Mouse (Mus musculus): Measurements from ENCODE around the gene Rnf10. TPM values are rescaled to one million over a fixed set of nuclear protein-coding genes. Genes with fewer than 3 reads are reported as not detected.
A peak's percentile ranks its signal among the peaks of the same experiment; 100 is the strongest.

Gene Rnf10
- polyA plus RNA-seq, 1 experiment, result 124 TPM

DNA sequence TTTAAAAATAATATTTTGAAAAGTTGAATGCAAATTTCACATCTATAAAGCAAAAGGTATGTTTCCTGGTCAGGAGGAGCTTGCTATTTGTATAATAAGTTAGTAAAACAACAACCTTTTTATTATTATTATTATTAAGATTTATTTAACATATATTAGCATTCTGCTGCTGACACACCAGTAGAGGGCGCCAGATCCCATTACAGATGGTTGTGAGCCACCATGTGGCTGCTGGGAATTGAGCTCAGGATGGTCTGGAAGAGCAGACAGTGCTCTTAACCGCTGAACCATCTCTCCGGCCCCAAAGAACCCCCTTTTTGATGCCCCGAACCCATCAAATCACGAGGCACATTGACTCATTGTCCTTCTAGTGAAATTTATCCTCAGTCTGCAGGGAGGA is 65.5 kb downstream of the Rnf10 start:
- Histone ChIP-seq H3K4me1 (ENCODE audit: control insufficient read depth, insufficient read depth, insufficient read length, low read length) (no peaks in the 10 kb centered on the region; the same call in 1 of the 2 replicates), H3K4me3 (ENCODE audit: insufficient read depth, low read depth, low read length) (no peak overlapping the region), H3K27ac (replicated peaks; ENCODE audit: low read depth, low read length) (no peak overlapping the region)

- Histone ChIP-seq H3K4me1 (ENCODE audit: control insufficient read depth, insufficient read depth, insufficient read length, low read length) (no peaks in the 10 kb centered on the region; the same call in 1 of the 2 replicates), H3K27ac (replicated peaks; ENCODE audit: low read depth, low read length) (peak overlapping the region; percentile 41; the same call in 1 of the 2 replicates), H3K4me3 (ENCODE audit: insufficient read depth, low read depth, low read length) (peak overlapping the region; percentile 46)
These were observed 68.0 kb downstream of the Rnf10 start for GRCm38 (mm10) chr5:115204562-115205311.

- peak overlapping the region; percentile 46 for H3K4me3 ChIP-seq (ENCODE audit: insufficient read depth, low read depth, low read length)
- peak overlapping the region; percentile 41; the same call in 1 of the 2 replicates for H3K27ac ChIP-seq (replicated peaks; ENCODE audit: low read depth, low read length)
- H3K4me1 ChIP-seq (ENCODE audit: control insufficient read depth, insufficient read depth, insufficient read length, low read length), result no peaks in the 10 kb centered on the region; the same call in 1 of the 2 replicates
These were observed 68.8 kb downstream of the Rnf10 start for GRCm38 (mm10) chr5:115203735-115204561.

- H3K27ac ChIP-seq (replicated peaks; ENCODE audit: low read depth, low read length), result no peak overlapping the region
- H3K4me3 ChIP-seq (ENCODE audit: insufficient read depth, low read depth, low read length), result peak overlapping the region; percentile 28
- H3K4me1 ChIP-seq (ENCODE audit: control insufficient read depth, insufficient read depth, insufficient read length, low read length), result peaks cover 6% of the 10 kb centered on the region
These were observed 78.0 kb downstream of the Rnf10 start for GRCm38 (mm10) chr5:115194626-115195221.

DNA sequence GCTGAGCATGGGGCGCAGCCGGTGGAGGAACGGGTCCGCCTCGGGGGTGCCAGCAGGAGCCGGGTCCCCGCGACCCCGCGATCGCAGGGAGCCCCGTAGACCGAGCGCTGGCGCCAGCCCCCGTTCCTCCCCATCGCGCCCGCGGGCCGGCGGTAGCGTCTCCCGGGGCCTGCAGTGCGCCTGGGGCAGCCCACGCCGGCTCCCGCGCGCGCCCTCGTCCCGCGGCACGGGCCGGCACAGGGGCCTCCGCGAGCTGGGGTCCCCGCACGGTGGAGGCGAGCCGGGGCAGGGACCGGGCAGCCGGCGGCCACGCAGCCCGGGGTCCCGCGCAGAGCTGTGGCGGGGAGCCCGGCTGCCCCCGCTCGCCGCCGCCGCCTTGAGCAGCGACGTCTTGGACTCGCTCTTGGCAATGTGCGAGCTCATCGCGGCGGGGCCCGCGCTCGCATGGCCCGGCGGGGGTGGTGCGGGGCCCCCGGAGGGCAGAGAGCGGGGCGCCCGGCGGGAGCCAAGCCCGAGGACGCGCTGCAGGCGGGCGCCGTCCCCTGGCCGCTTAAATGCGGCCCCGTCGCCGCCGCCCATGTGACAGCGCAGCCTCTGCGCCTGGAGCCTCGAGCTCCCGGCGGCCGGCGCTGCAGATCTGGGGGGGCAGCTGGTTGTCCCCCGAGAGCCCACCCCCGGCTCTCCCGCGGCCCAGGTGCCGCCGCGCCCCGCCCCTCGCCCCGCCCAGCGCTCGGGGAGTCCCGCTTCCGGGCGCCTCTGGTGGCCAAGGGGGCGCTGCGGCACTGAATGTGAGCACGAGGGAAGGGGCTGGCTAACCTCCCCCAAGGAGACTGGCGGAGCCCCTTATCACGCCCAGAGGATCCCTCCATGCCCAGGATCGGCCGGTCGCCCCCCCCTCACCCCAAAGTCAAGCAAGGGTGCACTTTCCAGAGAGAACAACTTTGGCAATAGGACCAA is 78.8 kb downstream of the Rnf10 start, which contains the start of gene Cabp1:
TSS of gene Cabp1 (minus strand) at position 713 of the 957 bp plus-strand sequence.
- Histone ChIP-seq H3K4me3 (ENCODE audit: insufficient read depth, low read depth, low read length) (peak within 1 kb of the TSS; percentile 40), H3K27ac (replicated peaks; ENCODE audit: low read depth, low read length) (no peak within 1 kb of the TSS), H3K4me1 (ENCODE audit: control insufficient read depth, insufficient read depth, insufficient read length, low read length) (peaks cover 6% of the 10 kb centered on the region)

DNA sequence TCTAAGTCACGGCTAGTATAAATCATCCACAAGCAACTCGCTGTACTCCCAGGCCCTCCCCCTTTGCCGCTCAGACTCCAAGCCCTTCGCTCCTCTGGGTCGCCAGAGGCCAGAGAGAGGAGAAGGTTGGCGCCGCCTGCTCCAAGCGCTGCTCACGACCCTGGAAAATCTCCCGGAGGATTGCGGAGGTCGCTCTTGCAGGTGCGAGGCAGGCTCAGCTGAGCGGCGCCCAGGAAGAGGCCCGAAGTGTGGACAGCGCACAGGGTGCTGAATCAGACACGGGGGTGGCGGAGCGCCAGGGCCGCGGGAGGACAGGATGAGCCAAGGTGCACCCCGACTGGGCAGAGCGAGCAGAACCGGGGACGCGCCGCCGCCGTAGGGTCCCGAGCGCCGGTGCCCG is 79.5 kb downstream of the Rnf10 start:
- Histone ChIP-seq H3K4me3 (ENCODE audit: insufficient read depth, low read depth, low read length) (peak overlapping the region; percentile 40), H3K4me1 (ENCODE audit: control insufficient read depth, insufficient read depth, insufficient read length, low read length) (peaks cover 6% of the 10 kb centered on the region), H3K27ac (replicated peaks; ENCODE audit: low read depth, low read length) (no peak overlapping the region)

GRCm38 (mm10) chr5:115192828-115193195 is 79.9 kb downstream of the Rnf10 start:
- Histone ChIP-seq H3K4me3 (ENCODE audit: insufficient read depth, low read depth, low read length) (peak overlapping the region; percentile 40; the same call in 1 of the 2 replicates), H3K4me1 (ENCODE audit: control insufficient read depth, insufficient read depth, insufficient read length, low read length) (peaks cover 6% of the 10 kb centered on the region), H3K27ac (replicated peaks; ENCODE audit: low read depth, low read length) (no peak overlapping the region)

- Histone ChIP-seq H3K4me3 (ENCODE audit: insufficient read depth, low read depth, low read length) (no peak overlapping the region), H3K4me1 (ENCODE audit: control insufficient read depth, insufficient read depth, insufficient read length, low read length) (peaks cover 6% of the 10 kb centered on the region)
These were observed 80.5 kb downstream of the Rnf10 start for GRCm38 (mm10) chr5:115191880-115192827.

More at GRCm38 (mm10) chr5:115191880-115192827, 80.5 kb downstream of the Rnf10 start:
- H3K27ac ChIP-seq (replicated peaks; ENCODE audit: low read depth, low read length), result no peak overlapping the region

Other genes with a start within 250 kb of the Rnf10 start
- not detected in 2 replicates for gene Gm10401, start 174.6 kb downstream of the Rnf10 start, polyA plus RNA-seq (2012; ENCODE audit: insufficient read depth, insufficient read length, missing spikeins)
- gene Acads, start 153.6 kb downstream of the Rnf10 start, polyA plus RNA-seq (2012; ENCODE audit: insufficient read depth, insufficient read length, missing spikeins), result 345 and 375 TPM in 2 replicates
- gene Unc119b, start 137.9 kb downstream of the Rnf10 start, polyA plus RNA-seq (2012; ENCODE audit: insufficient read depth, insufficient read length, missing spikeins), result 9.4 and 11.0 TPM in 2 replicates
- gene Mlec, start 114.7 kb downstream of the Rnf10 start, polyA plus RNA-seq (2012; ENCODE audit: insufficient read depth, insufficient read length, missing spikeins), result 49.5 and 76.9 TPM in 2 replicates
- gene Cabp1, start 78.5 kb downstream of the Rnf10 start, polyA plus RNA-seq (2012; ENCODE audit: insufficient read depth, insufficient read length, missing spikeins), result 1.0 and 1.3 TPM in 2 replicates
- 187 and 188 TPM in 2 replicates for gene Pop5, start 37.1 kb downstream of the Rnf10 start, polyA plus RNA-seq (2012; ENCODE audit: insufficient read depth, insufficient read length, missing spikeins)
- 95.7 and 103 TPM in 2 replicates for gene Coq5, start 6.8 kb upstream of the Rnf10 start, polyA plus RNA-seq (2012; ENCODE audit: insufficient read depth, insufficient read length, missing spikeins)
- 93.6 and 365 TPM in 2 replicates for gene Dynll1, start 28.1 kb upstream of the Rnf10 start, polyA plus RNA-seq (2012; ENCODE audit: insufficient read depth, insufficient read length, missing spikeins)
- 40.6 and 50.7 TPM in 2 replicates for gene Srsf9, start 54.3 kb upstream of the Rnf10 start, polyA plus RNA-seq (2012; ENCODE audit: insufficient read depth, insufficient read length, missing spikeins)
- 35.7 and 45.5 TPM in 2 replicates for gene Gatc, start 68.3 kb upstream of the Rnf10 start, polyA plus RNA-seq (2012; ENCODE audit: insufficient read depth, insufficient read length, missing spikeins)
- 33.2 and 38.6 TPM in 2 replicates for gene Triap1, start 68.3 kb upstream of the Rnf10 start, polyA plus RNA-seq (2012; ENCODE audit: insufficient read depth, insufficient read length, missing spikeins)
- gene Cox6a1, start 76.1 kb upstream of the Rnf10 start, polyA plus RNA-seq (2012; ENCODE audit: insufficient read depth, insufficient read length, missing spikeins), result 4,430 and 5,347 TPM in 2 replicates
- 1.1 TPM in 1 of 2 replicates, not detected in the other for gene Msi1, start 156.7 kb upstream of the Rnf10 start, polyA plus RNA-seq (2012; ENCODE audit: insufficient read depth, insufficient read length, missing spikeins)
- not detected in 2 replicates for gene Pla2g1b, start 193.4 kb upstream of the Rnf10 start, polyA plus RNA-seq (2012; ENCODE audit: insufficient read depth, insufficient read length, missing spikeins)
- 11.4 and 18.4 TPM in 2 replicates for gene Sirt4, start 211.8 kb upstream of the Rnf10 start, polyA plus RNA-seq (2012; ENCODE audit: insufficient read depth, insufficient read length, missing spikeins)
- gene Pxn, start 233.8 kb upstream of the Rnf10 start, polyA plus RNA-seq (2012; ENCODE audit: insufficient read depth, insufficient read length, missing spikeins), result 10.6 and 12.2 TPM in 2 replicates

Measured in brown adipose tissue, adult 24 weeks (tissue).